Mouse (Mus musculus) brain, embryonic 14.5 days (tissue): ENCODE measurements around the gene Ubash3b. TPM values are rescaled to one million over a fixed set of nuclear protein-coding genes. Genes with fewer than 3 reads are reported as not detected.

ENCODE experiments used
- DNase-seq: peaks from one replicate; pipeline ENCODE4 v3.0.0-alpha.2; 2011; ENCODE audit warnings: low read depth
- CTCF ChIP-seq: fragments of 200-500 bp; IDR thresholded peaks from 2 replicates; pipeline ENCODE4 v1.5.1; 2012; ENCODE audit warnings: inconsistent platforms, mild to moderate bottlenecking, moderate library complexity, borderline replicate concordance; ENCODE audit not compliant: insufficient read depth, insufficient read length; ENCODE audit errors: extremely low read depth
- POLR2A ChIP-seq: fragments of 200-500 bp; IDR thresholded peaks from 2 replicates; pipeline ENCODE4 v1.6.1; 2012; ENCODE audit warnings: mild to moderate bottlenecking, inconsistent platforms, borderline replicate concordance; ENCODE audit not compliant: poor library complexity, insufficient read depth, insufficient read length, severe bottlenecking; ENCODE audit errors: extremely low read depth
- polyA plus RNA-seq: library from polyadenylated mRNA; depleted of rRNA; stranded (reverse); fragments of >200 nt; gene quantifications from 2 replicates; pipeline ENCODE4 v1.2.3, GENCODE M21; 2012; rRNA removed

Gene Ubash3b
- 13.1 and 16.3 TPM in 2 replicates for polyA plus RNA-seq

DNA sequence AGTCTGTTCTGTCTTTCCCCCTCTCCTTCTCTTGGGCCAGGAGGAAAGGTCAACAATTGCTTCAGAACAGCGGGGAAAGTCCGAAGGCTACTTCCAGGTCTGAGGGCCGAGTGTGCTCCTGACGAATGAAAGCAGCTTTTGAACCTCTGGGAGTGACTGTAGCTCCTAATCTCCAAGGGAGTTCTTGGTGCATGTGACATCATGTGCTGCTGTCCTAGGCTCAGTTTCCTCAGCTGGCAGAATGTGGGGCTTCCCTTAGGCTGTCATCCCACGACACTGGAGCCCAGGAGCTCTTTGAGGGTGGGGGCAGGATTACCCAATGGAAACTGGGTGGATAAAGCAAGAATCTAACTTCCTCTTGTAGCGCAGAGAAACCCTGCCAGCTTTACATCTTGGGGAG, at the start of gene Ubash3b:
Ubash3b (minus strand) TSS at position 285 of the 400 bp plus-strand sequence.
- DNase-seq, result no peak
- TF ChIP-seq CTCF (no peak), POLR2A (no peak)

DNA sequence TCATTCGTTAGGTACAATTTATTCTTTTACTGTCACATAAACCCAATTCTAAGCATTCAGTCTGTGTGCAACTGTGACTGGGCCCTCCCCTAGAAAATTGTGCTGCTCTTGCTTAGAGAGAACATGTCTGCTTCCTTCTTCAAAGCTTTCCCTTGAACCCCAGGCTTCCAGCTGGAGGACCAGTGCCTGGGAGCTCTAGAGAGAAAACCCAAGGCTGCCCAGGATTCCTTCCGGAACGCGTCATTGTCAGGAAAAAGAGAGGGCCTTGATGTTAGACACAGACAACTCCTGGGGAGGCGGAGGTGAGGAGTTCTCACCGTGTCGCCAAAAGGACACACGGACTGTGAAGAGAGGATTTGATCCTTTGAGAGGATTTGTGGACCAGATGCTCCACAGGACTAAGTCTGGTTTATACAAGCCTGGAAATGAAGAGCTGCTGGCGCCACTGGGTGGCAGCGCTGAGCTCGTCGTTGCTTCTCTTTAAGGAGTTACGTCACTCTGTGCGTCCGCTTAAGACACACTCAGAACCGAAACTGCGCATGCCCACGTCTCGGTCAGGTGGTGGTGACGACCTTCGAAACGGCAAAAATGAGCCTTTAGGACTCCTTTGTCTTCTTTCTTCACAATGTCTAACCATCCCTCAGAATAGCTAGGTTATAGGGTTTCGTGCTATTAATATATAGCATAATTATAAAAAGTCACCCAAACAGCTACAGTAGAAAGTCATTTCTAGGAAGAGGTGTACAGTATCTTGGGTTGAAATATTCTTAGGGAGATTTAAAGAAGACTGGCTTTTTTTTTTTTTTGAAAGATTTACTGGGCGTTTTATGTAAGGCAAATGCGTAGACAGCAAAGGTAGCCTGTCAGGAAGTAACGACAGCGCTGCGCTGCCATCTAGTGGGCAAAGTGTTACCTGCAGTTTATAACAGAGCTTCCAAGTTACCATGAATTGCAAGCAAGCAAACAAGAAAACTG, 45.9 kb upstream of the Ubash3b start:
- TF ChIP-seq CTCF, result peak; percentile 90
- peak; percentile 23; the same call in 1 of the 2 replicates for TF ChIP-seq POLR2A
- DNase-seq, result peak; percentile 100

DNA sequence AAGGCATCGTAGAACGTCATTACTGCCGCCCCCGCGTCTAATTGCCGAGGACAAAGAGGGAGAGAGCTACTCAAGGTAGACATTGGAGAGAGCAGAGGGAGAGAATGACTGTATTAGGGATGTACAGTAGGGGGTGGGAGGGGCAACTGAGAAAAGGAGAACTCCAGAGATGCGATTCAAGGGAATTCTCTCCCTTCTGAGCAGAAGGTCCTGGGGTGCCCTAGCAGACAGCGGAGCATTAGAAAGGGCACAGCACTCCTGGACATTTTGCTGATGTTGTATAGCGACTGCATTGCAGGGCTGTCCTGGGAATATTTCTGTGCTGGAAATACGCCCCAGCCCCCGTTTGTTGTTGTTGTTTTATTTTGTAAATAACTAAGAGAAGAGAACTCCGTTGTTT, 45.2 kb upstream of the Ubash3b start:
- no peak for DNase-seq
- TF ChIP-seq CTCF (no peak), POLR2A (no peak)

DNA sequence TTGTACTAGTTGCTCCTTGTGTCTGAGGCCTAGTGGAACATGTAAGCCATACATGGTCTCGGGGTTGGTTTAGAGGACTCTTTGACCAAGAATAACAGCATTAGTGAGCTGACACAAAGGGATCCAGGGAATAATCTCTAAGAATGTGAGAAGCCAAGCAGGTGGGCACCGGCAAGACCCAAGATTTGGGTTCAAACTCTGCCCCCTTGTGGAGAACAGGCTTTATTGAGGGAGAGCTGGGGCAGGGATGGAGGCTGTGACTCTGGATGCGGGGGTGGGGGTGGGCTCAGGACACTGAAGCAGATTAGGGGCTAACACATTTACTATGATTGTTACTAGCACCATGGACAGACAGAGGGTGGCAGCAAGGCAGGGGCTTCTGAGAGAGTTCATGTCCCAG, 43.8 kb upstream of the Ubash3b start:
- DNase-seq, result no peak
- TF ChIP-seq CTCF (no peak), POLR2A (no peak)

DNA sequence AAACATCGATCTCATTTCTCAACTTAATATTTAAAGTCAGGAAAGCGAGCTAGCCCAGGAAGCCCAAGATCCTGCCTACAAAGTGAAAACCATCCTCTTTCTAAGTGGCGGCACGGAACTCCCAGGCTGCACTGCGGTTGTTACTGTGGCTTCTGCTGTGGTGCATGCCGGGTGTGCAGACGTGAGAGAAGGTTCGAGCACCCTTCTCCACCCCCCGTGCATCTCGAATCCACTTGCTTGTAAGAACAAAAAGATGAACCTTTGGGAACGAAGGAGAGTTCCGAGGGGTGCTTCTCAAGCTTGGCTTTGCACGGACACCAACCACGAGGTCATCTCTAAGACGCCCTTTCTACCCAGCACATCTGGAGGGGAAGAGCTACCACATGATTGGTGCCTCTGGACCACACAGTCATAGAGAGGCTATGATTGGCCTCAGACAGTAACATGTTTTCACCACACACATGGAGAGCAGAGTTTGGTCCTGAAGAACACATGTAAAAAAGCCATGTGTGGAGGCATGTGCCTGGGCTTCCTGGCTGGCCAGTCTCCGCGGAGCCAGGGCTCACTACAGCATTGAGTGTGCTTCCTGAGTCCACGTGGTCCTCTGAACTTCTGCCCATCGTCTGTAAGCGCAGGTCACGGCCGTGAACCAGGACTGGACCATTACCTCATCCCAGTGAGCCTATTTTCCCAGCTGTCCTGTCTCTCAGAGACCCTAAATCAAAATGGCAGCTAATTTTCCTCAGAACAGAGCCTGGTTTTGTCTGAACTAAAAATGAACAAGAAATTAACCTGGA, 38.2 kb upstream of the Ubash3b start:
- DNase-seq, result no peak
- no peak for TF ChIP-seq CTCF
- TF ChIP-seq POLR2A, result no peak

DNA sequence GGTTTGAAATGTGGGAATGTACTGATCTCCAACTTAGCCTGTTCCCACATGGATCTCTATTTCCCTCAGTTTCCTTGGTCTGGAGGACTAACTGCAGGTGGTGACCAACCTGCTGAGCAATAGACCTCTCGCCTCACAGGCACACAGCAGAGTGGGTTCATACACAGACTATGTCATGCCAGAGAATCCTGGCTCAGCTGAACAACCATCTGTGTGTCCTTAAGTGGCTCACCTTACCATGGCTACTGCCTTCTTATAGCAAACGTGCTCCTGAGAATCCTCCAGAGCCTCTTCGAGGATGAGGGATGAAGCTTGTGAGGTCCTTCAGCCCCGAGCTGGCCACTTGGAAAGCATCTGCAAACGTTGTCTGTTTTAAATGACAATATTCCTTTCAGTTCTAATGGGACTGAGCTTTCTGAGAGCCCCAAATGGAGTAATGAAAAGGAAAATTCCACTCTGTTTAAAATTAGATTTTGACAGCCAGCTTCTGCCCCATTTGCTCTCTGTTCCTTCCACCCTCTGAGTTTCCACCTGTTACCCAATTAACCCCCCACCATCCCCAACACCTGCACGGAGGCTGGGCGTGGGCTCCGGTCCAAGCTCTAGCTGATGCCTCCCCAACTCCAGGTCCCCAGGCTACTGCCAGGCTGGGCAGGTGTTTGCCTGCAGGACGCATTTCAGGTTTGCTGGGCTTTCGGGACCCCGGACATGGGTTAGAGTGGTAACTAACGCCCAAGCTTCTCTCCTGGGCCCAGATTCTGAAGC, 37.2 kb upstream of the Ubash3b start:
- TF ChIP-seq CTCF (no peak), POLR2A (no peak)
- no peak for DNase-seq

DNA sequence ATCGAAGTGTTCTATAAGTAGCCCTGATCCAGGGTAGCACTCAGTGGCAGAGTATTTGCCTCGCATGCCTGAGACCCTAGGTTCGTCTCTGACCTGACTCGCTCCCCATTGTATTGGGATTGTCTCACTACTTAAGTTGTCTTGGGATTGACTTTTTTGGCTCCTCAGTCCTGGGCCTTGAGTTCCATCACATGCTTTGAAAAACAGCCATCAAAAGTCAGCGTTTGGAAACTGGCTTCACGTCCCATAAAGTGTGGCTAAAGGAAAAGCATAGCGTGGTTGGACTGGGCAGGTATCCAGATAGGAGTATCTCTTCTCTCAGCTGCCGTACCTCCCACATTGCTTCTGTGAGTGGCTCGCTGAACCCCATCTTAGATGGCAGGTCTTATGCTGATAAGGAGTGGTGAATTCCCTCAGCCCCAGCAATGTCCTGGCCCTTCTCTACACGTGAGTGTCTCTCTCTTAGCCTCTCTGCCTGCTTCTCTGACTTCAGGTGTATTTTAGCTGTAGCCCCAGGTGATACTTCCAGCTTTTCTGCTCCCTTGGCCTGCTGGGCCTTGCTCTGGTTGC, 34.3 kb upstream of the Ubash3b start:
- no peak for DNase-seq

DNA sequence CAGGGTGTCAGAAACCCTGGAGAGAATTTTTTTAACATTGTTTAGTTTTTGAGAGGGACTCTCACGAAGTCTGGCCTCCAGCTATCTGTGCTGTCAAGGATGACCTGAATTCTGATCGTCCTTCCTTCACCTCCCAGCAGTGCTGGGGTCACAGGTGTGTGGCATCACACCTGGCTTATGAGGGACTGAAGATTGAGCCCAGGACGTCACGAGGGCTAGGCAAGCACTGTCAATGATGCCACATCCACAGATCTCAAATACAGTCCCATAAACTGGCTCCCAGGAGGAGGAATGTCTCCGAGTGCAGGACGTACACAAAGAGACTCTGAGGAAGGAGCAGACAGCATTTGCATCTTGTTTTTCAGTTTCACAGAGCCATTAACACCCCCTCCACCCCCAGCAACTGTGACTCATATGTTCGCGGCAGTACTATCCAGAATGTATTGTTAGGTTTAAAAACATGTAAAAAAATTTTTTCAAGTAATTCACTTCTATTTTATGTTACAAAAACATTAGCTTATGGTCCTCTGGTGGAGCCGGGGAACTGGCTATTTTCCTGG, 30.2 kb upstream of the Ubash3b start:
- TF ChIP-seq POLR2A (no peak), CTCF (no peak)
- peak; percentile 32 for DNase-seq

More for the DNA sequence above, 34.3 kb upstream of the Ubash3b start:
- TF ChIP-seq POLR2A (no peak), CTCF (no peak)

DNA sequence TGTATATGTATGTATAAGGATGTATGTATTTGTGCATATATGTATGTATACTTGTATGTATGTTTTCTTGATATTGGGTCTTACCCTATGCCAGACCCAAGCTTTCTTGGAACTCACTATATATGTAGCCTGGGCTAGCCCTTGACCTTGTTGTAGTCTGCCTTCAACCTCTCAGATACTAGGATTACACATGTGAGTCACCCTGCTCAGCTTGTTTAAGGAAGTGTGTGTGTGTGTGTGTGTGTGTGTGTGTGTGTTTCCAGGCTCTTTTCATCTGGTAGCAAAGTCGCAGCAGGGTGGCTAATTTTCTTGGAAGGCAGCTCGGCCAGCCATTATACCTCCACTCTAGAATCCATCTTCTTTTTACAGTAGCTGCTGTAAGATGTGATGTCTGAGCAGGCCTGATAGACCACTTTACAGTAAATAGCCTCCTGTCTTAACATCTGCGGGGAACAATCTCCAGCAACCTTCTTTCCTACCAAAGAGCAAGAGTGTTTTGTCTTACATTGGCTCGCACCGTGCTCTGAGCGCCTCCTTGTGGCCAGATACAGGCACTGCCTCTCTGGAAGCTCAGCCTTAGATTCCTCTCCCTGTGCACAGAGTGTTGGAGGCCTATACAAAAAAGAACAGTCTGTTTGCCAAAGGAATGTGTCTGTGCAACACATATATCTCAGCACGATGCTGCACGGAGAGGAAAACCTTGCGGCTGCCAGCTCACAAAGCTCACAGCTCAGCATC, 29.4 kb upstream of the Ubash3b start:
- peak; percentile 100 for TF ChIP-seq CTCF
- TF ChIP-seq POLR2A, result no peak
- DNase-seq, result peak; percentile 96
